Mouse (Mus musculus) cerebellum, adult 9-11 months (tissue): ENCODE measurements around the gene Pkib.

Experiments
- DNase-seq: peaks from one replicate; pipeline ENCODE4 v3.0.0; 2022

Gene Pkib

GRCm38 (mm10) chr10:57741351-57741750 is 109.6 kb downstream of the Pkib start:
- DNase-seq, result no peak

- DNase-seq, result no peak
These were observed 111.3 kb downstream of the Pkib start for GRCm38 (mm10) chr10:57743045-57743444.

GRCm38 (mm10) chr10:57743606-57744016 is 111.8 kb downstream of the Pkib start:
- no peak for DNase-seq

GRCm38 (mm10) chr10:57744128-57744765 is 112.5 kb downstream of the Pkib start:
- DNase-seq, result no peak

DNA sequence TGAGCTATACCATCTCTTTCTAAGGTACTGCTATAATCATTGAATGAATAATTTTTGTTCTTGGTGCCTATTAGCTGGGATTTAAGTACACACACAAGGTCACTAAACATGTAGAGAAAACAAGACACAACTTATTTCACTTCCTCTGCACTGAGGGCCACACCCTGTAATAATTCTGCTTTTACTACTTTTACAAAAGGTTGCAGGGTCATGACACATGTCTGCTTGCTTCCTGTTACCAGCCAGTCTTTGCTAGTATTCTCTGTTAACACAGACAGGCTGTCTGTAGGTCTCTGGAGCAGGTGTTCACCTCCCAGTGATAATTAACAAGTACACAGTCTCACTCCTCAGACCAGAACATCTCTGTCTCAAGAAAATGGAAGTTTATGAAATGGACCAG is 113.7 kb downstream of the Pkib start:
- no peak for DNase-seq

- no peak for DNase-seq
These were observed 115.3 kb downstream of the Pkib start for GRCm38 (mm10) chr10:57747127-57747526.

- no peak for DNase-seq
These were observed 121.6 kb downstream of the Pkib start for GRCm38 (mm10) chr10:57753343-57753742.

- no peak for DNase-seq
These were observed 123.5 kb downstream of the Pkib start for GRCm38 (mm10) chr10:57755201-57755736.

DNA sequence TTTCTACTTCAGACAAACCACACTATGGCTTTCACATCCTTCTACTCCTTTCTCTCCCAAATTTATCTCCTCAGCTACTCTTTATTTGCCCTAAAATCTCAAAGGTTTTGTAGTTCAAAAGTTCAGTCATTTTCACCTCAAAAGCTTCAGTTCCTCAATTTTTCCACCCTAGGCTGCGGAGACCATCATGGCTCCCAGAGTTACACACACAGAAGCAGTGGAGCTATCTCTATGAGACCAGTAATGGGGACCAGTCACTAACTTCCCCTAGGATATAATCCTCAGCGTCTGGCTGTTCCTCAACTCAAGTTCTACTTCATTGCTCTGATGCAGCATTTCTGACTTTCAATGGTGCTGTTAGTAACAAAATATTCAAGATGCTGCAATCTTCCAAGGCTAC is 127.2 kb downstream of the Pkib start:
- DNase-seq, result no peak

DNA sequence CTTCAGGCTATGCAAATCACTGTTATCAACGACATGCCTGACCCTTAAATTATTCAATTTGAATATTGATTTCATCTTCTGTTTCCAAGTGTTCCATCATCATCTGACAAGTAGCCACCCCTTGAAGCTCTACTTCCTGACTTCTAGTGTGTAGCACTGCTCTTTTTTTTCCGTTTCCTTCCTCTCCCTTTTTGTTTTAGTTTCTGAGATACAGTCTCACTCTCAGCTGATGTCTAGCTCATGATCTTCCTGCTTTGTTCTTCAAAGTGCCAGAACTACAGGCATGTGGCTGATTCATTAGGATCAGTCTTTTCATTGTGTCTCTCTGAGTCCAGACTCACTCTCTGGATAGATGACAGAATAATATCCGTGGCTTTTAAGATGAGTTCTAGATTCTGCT is 128.9 kb downstream of the Pkib start:
- no peak for DNase-seq

DNA sequence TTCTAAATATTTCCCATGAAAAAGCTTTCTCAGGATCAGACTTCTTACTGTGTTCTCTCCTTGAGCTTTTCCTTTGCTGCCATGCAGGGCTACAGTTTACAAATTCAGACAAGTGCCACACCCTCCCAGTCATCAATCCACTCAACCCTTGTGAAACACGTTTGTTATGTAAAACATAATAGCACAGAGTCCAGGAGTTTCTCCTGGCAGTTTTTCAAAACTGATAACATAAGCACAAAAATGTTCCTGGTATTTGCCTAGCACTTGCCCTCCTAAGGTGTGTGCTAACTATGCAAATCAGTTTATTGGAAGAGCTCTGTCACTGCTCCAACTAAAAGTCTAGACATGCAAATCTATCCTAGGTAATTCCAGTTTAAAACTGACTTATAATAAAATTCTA is 131.3 kb downstream of the Pkib start:
- DNase-seq, result no peak

- no peak for DNase-seq
These were observed 151.7 kb downstream of the Pkib start for GRCm38 (mm10) chr10:57783289-57784130.

DNA sequence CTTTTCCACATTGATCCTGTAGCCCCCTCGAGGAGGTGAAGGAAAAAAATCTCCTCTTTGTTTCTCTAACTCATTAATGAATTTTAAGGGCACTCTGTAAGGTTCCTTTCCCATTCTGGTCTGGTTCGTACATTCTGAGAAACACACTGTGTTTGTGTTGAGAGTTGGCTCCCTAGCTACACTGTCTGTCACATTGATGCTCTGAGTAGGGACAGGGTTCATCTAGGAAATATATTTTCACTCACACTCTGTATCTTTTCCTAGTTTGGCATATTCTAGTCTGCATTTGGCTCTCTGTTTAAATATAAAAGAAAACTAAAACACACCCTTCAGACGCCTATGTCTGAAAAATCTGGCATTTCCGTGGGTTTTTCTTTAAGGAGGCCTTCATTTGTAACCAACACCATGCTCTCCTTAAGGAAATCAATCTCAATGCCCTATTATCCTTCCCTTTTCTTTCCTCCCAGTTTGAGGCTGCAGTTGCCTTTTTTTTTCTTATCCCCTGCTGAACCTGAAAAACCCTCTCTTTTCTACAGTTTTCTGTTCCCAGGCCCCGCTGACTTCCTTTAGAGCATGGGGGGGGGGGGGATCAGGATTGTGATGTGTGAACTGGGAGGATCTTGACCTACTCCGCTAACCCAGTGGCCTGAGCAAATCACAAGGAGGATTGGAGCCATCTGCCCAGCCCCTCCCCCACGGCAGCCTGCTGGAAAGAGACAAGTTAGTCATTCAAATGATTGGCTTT is 152.5 kb downstream of the Pkib start:
- peak; percentile 65 for DNase-seq

DNA sequence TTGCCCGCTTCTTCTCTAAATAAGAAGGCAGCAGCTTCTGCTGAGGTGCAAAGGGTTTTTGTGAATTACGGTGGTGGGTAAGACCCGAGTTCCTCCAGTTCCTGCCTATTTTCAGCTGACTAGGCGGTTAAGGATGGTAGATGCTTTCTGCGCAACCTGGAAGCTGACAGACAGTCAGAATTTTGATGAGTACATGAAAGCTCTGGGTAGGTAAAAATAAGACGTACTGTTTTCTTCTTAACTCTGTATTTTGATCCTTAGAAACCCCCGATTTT is 153.0 kb downstream of the Pkib start, which contains the start of gene Fabp7:
Fabp7 (plus strand) TSS at position 6 of the 275 bp plus-strand sequence.
- DNase-seq, result no peak

DNA sequence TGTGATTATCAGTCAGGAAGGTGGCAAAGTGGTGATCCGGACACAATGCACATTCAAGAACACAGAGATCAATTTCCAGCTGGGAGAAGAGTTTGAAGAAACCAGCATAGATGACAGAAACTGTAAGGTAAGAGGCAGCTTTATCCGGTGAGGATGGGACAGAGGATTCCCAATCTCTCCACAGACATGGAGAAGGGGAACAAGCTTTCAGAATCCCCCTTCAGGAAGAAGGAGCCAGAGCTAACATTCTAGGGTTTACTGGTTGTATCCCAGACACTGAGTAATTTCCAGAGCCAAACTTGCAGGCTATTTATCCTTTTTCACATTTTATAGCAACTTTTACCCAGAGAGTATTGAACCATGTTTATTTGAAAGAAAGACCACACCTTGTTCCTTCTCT is 153.8 kb downstream of the Pkib start:
- DNase-seq, result no peak
